Mouse (Mus musculus) lung, embryonic 15.5 days (tissue): Measurements from ENCODE around the gene Cilp2. TPM values are rescaled to one million over a fixed set of nuclear protein-coding genes. Genes with fewer than 3 reads are reported as not detected.

Source experiments
- polyA plus RNA-seq: library from polyadenylated mRNA; unstranded; fragments of >200 nt; fragmentation: Nextera tagmentation; extraction: Ambion mirVana; gene quantifications from 2 replicates; pipeline ENCODE4 v1.2.1, GENCODE M21; 2015

The Cilp2 gene
- polyA plus RNA-seq, 1 experiment from 2014 or later = 0.61 TPM

Other genes starting within 250 kb of the Cilp2 start
- 1.5 and 1.9 TPM in 2 replicates for gene Zfp964, start 233.2 kb downstream of the Cilp2 start, polyA plus RNA-seq
- 29.6 and 31.4 TPM in 2 replicates for gene Zfp869, start 177.0 kb downstream of the Cilp2 start, polyA plus RNA-seq
- gene Zfp963, start 137.7 kb downstream of the Cilp2 start, polyA plus RNA-seq = 6.6 and 7.0 TPM in 2 replicates
- 0.50 and 0.59 TPM in 2 replicates for gene Gm20422, start 112.8 kb downstream of the Cilp2 start, polyA plus RNA-seq
- gene Atp13a1, start 96.5 kb downstream of the Cilp2 start, polyA plus RNA-seq = 42.9 and 46.2 TPM in 2 replicates
- gene Zfp866, start 96.5 kb downstream of the Cilp2 start, polyA plus RNA-seq = 27.4 and 29.7 TPM in 2 replicates
- gene Gmip, start 79.0 kb downstream of the Cilp2 start, polyA plus RNA-seq = 7.6 and 8.5 TPM in 2 replicates
- 0.57 and 0.61 TPM in 2 replicates for gene Lpar2, start 65.3 kb downstream of the Cilp2 start, polyA plus RNA-seq
- gene Pbx4, start 55.2 kb downstream of the Cilp2 start, polyA plus RNA-seq = 10.1 and 11.4 TPM in 2 replicates
- gene Tssk6, start 14.5 kb upstream of the Cilp2 start, polyA plus RNA-seq = 2.9 and 3.7 TPM in 2 replicates
- 162 and 177 TPM in 2 replicates for gene Ndufa13, start 14.9 kb upstream of the Cilp2 start, polyA plus RNA-seq
- gene Yjefn3, start 15.0 kb upstream of the Cilp2 start, polyA plus RNA-seq = 4.0 and 5.5 TPM in 2 replicates
- gene Gatad2a, start 108.7 kb upstream of the Cilp2 start, polyA plus RNA-seq = 60.3 and 64.3 TPM in 2 replicates
- 46.4 and 50.5 TPM in 2 replicates for gene Mau2, start 155.0 kb upstream of the Cilp2 start, polyA plus RNA-seq
- 41.5 and 44.8 TPM in 2 replicates for gene Sugp1, start 155.1 kb upstream of the Cilp2 start, polyA plus RNA-seq
- gene Tm6sf2, start 185.2 kb upstream of the Cilp2 start, polyA plus RNA-seq = 0.54 TPM in 2 replicates
- gene Hapln4, start 195.8 kb upstream of the Cilp2 start, polyA plus RNA-seq = not detected in 2 replicates
- gene Ncan, start 233.2 kb upstream of the Cilp2 start, polyA plus RNA-seq = 0.22 and 0.23 TPM in 2 replicates
- 30.9 and 32.5 TPM in 2 replicates for gene Nr2c2ap, start 243.6 kb upstream of the Cilp2 start, polyA plus RNA-seq